Mouse (Mus musculus): ENCODE measurements around the gene Gstm7. TPM values are rescaled to one million over a fixed set of nuclear protein-coding genes. Genes with fewer than 3 reads are reported as not detected.

Gstm7 gene
- polyA plus RNA-seq, 1 experiment from 2014 or later: 37.2 TPM

DNA sequence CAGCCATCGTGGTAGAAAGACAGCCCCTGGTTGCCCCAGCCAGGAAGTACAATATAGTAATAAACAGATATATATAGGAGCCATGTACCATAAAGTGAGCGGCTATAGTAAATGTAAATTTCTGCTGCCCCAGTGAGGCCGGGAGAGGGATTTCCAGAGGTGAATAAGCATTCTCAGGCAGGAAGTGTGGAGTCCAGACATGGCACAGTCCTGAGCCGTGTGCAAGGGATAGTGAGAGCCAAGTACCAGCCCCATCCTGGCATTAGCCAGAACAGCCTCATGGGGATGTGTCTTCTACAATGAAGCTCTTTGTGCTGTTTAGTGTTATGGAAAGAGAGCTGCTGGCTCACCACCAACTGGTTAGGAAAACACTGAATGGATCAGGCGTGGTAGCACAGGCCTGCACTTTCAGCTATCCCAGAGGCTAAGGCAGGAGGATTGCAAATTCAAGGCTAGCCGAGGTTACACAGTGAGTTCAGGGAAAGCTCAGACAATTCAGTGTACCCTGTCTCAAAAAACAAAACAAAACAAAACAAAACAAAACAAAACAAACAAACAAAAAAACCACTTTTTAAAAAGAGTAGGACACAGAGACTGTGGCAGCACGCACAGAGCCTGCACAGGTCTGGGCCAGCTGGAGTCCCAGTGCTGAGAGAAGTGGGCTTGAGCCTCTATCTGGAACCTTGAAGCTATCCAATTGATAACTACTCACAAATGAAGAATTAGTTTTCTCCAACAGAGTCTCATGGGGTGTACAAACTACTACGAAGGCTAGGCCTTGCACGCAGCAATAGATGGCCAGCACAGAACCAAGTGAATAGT lies 43.7 kb downstream of the Gstm7 start:
- ATAC-seq (ENCODE audit: insufficient number of reproducible peaks, low FRiP score, low TSS enrichment, low read depth) (no peak), DNase-seq (ENCODE audit: low spot score) (no peak)
- H3K4me3 ChIP-seq (ENCODE audit: low read depth, low read length): no peak overlapping the region
- no peak overlapping the region for H3K27ac ChIP-seq (replicated peaks; ENCODE audit: low read depth, low read length)
- no peaks in the 10 kb centered on the region for H3K36me3 ChIP-seq (ENCODE audit: control insufficient read depth, insufficient read depth, low read length)
- no peaks in the 10 kb centered on the region for H3K4me1 ChIP-seq (ENCODE audit: control insufficient read depth, insufficient read depth, low read length)
- H3K9ac ChIP-seq (ENCODE audit: low read length): no peak overlapping the region
- no peak overlapping the region for H3K4me2 ChIP-seq (ENCODE audit: low read depth, severe bottlenecking)
- H3K9me3 ChIP-seq (ENCODE audit: control insufficient read depth, low read length): no peaks in the 10 kb centered on the region
- 94% methylated on average over 9 of the region's 9 CpGs for WGBS
- H3K27me3 ChIP-seq (ENCODE audit: control insufficient read depth, insufficient read depth, low read length): no peaks in the 10 kb centered on the region

DNA sequence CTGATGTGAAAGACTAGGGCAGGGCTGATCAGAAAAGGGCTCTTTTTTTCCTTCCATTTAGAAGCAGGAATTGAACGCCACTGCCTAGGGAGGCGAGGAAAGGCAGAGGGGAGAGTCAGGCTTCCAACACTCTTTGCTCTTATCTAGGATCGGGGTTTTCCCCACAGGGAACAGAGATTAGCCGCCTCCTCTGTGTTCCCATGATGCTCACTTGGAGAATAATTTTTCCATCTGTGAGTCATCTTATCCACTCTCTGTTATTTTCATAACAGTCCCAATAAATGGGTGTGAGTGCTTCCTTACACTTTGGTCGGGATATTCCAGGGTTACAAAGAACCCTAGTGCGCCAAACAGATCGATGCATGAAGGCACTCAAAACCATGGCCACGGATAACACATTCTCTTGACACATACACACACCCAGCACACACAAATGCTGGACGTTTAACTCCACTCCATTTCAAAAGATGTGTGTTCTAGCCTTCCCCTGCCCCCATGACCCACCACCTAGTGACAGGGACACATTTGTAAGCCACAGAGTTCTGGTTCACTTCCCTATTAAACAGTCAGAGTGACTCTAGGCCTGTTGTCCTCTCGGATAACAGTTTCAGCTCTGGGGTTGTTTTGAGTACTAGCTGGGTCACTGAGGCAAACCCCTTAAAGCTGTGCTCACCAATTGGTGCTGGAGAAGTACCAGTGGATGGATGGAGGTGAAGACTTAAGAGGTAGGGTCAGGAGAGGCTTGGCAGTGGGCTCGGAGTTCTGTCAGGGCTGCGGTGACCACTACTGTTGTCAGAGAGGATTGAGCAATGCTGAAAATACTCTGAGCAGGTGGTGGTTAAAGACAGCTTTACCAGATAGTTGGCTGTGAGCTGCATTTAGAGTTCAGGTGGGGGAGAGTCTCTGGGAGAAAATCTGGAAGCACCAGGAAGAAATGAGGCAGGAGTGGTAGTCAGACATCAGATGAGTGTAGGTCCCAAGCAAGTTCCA lies 53.6 kb downstream of the Gstm7 start:
- no peaks in the 10 kb centered on the region for H3K9me3 ChIP-seq (ENCODE audit: control insufficient read depth, low read length)
- H3K9ac ChIP-seq (ENCODE audit: low read length): no peak overlapping the region
- no peaks in the 10 kb centered on the region for H3K27me3 ChIP-seq (ENCODE audit: control insufficient read depth, insufficient read depth, low read length)
- H3K36me3 ChIP-seq (ENCODE audit: control insufficient read depth, insufficient read depth, low read length): no peaks in the 10 kb centered on the region
- no peak overlapping the region for H3K4me3 ChIP-seq (ENCODE audit: low read depth, low read length)
- no peaks in the 10 kb centered on the region for H3K4me1 ChIP-seq (ENCODE audit: control insufficient read depth, insufficient read depth, low read length)
- DNase-seq (ENCODE audit: low spot score) (no peak), ATAC-seq (ENCODE audit: insufficient number of reproducible peaks, low FRiP score, low TSS enrichment, low read depth) (no peak)
- no peak overlapping the region for H3K4me2 ChIP-seq (ENCODE audit: low read depth, severe bottlenecking)
- 86% methylated on average over 12 of the region's 12 CpGs for WGBS
- no peak overlapping the region for H3K27ac ChIP-seq (replicated peaks; ENCODE audit: low read depth, low read length)

DNA sequence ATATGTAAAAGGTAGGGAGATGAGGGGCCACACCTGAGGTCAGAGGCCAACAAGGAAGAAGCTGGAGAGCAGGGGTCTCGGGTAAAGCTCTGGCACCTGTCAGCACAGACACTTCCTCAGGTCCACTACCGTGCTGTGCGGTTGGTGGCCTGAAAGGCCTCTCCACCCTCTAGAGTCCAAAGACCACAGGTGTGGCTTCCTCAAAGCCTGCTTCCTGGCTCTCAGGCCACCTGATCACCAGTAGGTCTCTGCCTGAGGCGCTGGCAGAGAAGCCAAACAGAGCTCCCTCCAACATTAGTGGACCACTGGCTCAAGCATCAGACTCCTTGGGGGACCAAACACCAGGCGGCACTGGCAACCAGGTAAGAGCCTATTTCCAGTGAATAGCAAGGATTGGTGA lies 54.6 kb downstream of the Gstm7 start, which contains the start of gene Eps8l3:
Gene Eps8l3, plus strand, starts transcription at position 225 of the 400 bp plus-strand sequence.
- Histone ChIP-seq H3K9ac (ENCODE audit: low read length) (no peak within 1 kb of the TSS), H3K9me3 (ENCODE audit: control insufficient read depth, low read length) (no peaks in the 10 kb centered on the region), H3K4me3 (ENCODE audit: low read depth, low read length) (no peak within 1 kb of the TSS), H3K36me3 (ENCODE audit: control insufficient read depth, insufficient read depth, low read length) (no peaks in the 10 kb centered on the region), H3K27me3 (ENCODE audit: control insufficient read depth, insufficient read depth, low read length) (no peaks in the 10 kb centered on the region), H3K4me1 (ENCODE audit: control insufficient read depth, insufficient read depth, low read length) (no peaks in the 10 kb centered on the region), H3K27ac (replicated peaks; ENCODE audit: low read depth, low read length) (no peak within 1 kb of the TSS), H3K4me2 (ENCODE audit: low read depth, severe bottlenecking) (no peak within 1 kb of the TSS)
- ATAC-seq (ENCODE audit: insufficient number of reproducible peaks, low FRiP score, low TSS enrichment, low read depth) (no peak), DNase-seq (ENCODE audit: low spot score) (no peak)
- 90% methylated on average over 5 of the region's 5 CpGs for WGBS

Other genes with a start within 250 kb of the Gstm7 start
- 102 and 119 TPM in 2 replicates for gene Ahcyl1, start 235.3 kb downstream of the Gstm7 start, polyA plus RNA-seq (2014; fragmentation: Nextera tagmentation; extraction: Ambion mirVana)
- gene Csf1, start 171.3 kb downstream of the Gstm7 start, polyA plus RNA-seq (2014; fragmentation: Nextera tagmentation; extraction: Ambion mirVana): 4.5 and 4.7 TPM in 2 replicates
- not detected in 2 replicates for gene Eps8l3, start 54.6 kb downstream of the Gstm7 start, polyA plus RNA-seq (2014; fragmentation: Nextera tagmentation; extraction: Ambion mirVana)
- gene Gstm5, start 36.0 kb downstream of the Gstm7 start, polyA plus RNA-seq (2014; fragmentation: Nextera tagmentation; extraction: Ambion mirVana): 211 and 220 TPM in 2 replicates
- gene Gstm6, start 11.9 kb upstream of the Gstm7 start, polyA plus RNA-seq (2014; fragmentation: Nextera tagmentation; extraction: Ambion mirVana): 4.9 and 5.6 TPM in 2 replicates
- gene Gstm3, start 37.5 kb upstream of the Gstm7 start, polyA plus RNA-seq (2014; fragmentation: Nextera tagmentation; extraction: Ambion mirVana): not detected in 2 replicates
- 30.1 and 32.1 TPM in 2 replicates for gene Gstm2, start 54.6 kb upstream of the Gstm7 start, polyA plus RNA-seq (2014; fragmentation: Nextera tagmentation; extraction: Ambion mirVana)
- 32.8 and 33.9 TPM in 2 replicates for gene Gstm1, start 86.2 kb upstream of the Gstm7 start, polyA plus RNA-seq (2014; fragmentation: Nextera tagmentation; extraction: Ambion mirVana)
- 13.2 and 15.1 TPM in 2 replicates for gene Gstm4, start 113.1 kb upstream of the Gstm7 start, polyA plus RNA-seq (2014; fragmentation: Nextera tagmentation; extraction: Ambion mirVana)
- gene Ampd2, start 154.8 kb upstream of the Gstm7 start, polyA plus RNA-seq (2014; fragmentation: Nextera tagmentation; extraction: Ambion mirVana): 37.0 and 38.0 TPM in 2 replicates
- 1.6 and 1.8 TPM in 2 replicates for gene Gnat2, start 161.0 kb upstream of the Gstm7 start, polyA plus RNA-seq (2014; fragmentation: Nextera tagmentation; extraction: Ambion mirVana)
- 192 and 198 TPM in 2 replicates for gene Gnai3, start 214.3 kb upstream of the Gstm7 start, polyA plus RNA-seq (2014; fragmentation: Nextera tagmentation; extraction: Ambion mirVana)
- gene Gpr61, start 223.1 kb upstream of the Gstm7 start, polyA plus RNA-seq (2014; fragmentation: Nextera tagmentation; extraction: Ambion mirVana): 0.11 and 0.29 TPM in 2 replicates

All from limb, embryonic 11.5 days (tissue).